Mouse (Mus musculus): ENCODE data around the gene Tmem14c. TPM values are rescaled to one million over a fixed set of nuclear protein-coding genes. Genes with fewer than 3 reads are reported as not detected.

Gene Tmem14c
- polyA plus RNA-seq, 1 experiment: 79.0 TPM

DNA sequence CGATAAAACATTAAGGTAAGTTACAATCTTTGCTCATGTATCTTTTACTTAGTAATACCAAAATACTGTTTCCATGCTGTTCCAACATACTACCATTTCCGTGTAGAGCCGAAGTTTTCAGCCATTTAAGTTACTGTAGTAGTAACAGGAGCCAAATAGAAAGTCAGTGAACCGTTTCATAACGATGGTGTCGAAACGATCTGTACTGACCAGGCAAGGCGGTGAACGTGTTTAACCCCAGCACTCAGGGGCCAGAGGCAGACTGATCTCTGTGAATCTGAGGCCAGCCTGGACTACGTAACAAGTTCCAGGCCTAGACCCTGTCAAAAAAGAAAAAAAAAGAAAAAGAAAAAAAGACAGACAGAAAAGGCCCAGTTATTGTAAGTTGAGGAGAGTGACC, 7.8 kb upstream of the Tmem14c start:
- TF ChIP-seq CTCF (IDR thresholded peaks at IDR 0.05; ENCODE audit: extremely low read depth, insufficient read length, insufficient replicate concordance, low read depth, low read length): no peak
- TF ChIP-seq POLR2A (IDR thresholded peaks at IDR 0.05; ENCODE audit: low read depth, low read length): no peak
- 95% methylated on average over 10 of the region's 10 CpGs for WGBS
- Histone ChIP-seq H3K36me3 (ENCODE audit: control insufficient read depth, insufficient read depth, low read length) (peaks cover 63% of the 10 kb centered on the region), H3K27ac (ENCODE audit: insufficient read depth, low read depth, low read length) (no peak overlapping the region), H3K4me3 (ENCODE audit: low read depth, low read length) (no peak overlapping the region), H3K27me3 (ENCODE audit: control insufficient read depth, insufficient read depth, low read length) (no peaks in the 10 kb centered on the region), H3K4me1 (ENCODE audit: control insufficient read depth, insufficient read depth, insufficient read length, low read length) (peaks cover 10% of the 10 kb centered on the region; the same call in 1 of the 2 replicates)

DNA sequence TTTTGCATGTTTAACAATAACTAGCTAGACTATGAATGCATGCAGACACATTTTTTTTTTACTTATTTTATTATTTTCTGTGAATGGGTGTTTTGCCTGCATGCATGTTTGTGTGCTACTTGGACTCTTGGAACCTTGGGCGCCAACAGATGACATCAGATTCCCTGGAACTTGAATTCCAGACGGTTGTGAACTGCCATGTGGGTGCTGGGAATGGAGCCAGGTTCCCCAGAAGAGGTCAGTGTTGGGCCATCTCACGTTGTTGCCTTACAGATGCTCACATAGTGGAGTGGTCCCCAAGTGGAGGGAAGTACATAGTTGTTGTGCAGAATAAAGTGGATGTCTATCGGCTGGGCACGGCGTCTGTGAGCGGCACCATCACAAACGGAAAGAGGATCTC, 7.1 kb upstream of the Tmem14c start:
- Histone ChIP-seq H3K36me3 (ENCODE audit: control insufficient read depth, insufficient read depth, low read length) (peaks cover 64% of the 10 kb centered on the region), H3K4me1 (ENCODE audit: control insufficient read depth, insufficient read depth, insufficient read length, low read length) (peaks cover 10% of the 10 kb centered on the region; the same call in 1 of the 2 replicates), H3K27ac (ENCODE audit: insufficient read depth, low read depth, low read length) (no peak overlapping the region), H3K27me3 (ENCODE audit: control insufficient read depth, insufficient read depth, low read length) (no peaks in the 10 kb centered on the region), H3K4me3 (ENCODE audit: low read depth, low read length) (no peak overlapping the region)
- 77% methylated on average over 8 of the region's 8 CpGs for WGBS
- TF ChIP-seq CTCF (IDR thresholded peaks at IDR 0.05; ENCODE audit: extremely low read depth, insufficient read length, insufficient replicate concordance, low read depth, low read length) (no peak), POLR2A (IDR thresholded peaks at IDR 0.05; ENCODE audit: low read depth, low read length) (no peak)

DNA sequence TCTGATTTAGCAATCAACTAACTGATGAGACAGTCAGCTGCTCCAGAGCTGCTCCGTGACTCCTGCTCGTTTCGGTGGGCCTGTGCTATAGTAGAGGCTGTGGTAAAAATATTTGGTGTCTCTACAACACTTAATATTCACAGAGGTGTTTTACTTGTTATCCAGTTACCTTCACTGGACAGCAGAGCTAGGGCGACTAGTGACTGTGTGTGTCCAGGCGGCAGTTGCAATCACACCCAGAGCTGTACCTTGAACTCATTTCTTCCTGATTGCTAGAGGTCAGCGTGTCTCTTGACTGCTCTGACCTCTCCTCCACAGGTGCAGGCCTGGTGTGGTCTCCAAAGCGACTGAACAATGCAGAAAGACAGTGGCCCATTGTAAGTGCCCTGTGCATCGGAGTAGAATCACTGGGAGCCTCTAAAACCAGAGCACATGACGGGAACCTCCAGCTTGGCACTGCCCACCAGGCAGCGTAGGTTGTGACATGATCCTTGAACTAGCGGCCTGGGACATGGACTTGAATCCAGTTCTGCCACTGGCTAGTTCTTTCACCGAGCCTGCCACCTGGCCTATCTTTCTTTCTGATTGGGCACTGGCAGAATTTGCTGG, 809 bp downstream of the Tmem14c start:
- TF ChIP-seq POLR2A (IDR thresholded peaks at IDR 0.05; ENCODE audit: low read depth, low read length) (no peak; the same call in 1 of the 2 replicates), CTCF (IDR thresholded peaks at IDR 0.05; ENCODE audit: extremely low read depth, insufficient read length, insufficient replicate concordance, low read depth, low read length) (no peak)
- H3K4me3 ChIP-seq (ENCODE audit: low read depth, low read length): peak overlapping the region; percentile 93
- no peaks in the 10 kb centered on the region for H3K27me3 ChIP-seq (ENCODE audit: control insufficient read depth, insufficient read depth, low read length)
- peaks cover 9% of the 10 kb centered on the region for H3K4me1 ChIP-seq (ENCODE audit: control insufficient read depth, insufficient read depth, insufficient read length, low read length)
- H3K36me3 ChIP-seq (ENCODE audit: control insufficient read depth, insufficient read depth, low read length): peaks cover 44% of the 10 kb centered on the region
- WGBS: 13% methylated on average over 12 of the region's 12 CpGs
- H3K27ac ChIP-seq (ENCODE audit: insufficient read depth, low read depth, low read length): peak overlapping the region; percentile 96

DNA sequence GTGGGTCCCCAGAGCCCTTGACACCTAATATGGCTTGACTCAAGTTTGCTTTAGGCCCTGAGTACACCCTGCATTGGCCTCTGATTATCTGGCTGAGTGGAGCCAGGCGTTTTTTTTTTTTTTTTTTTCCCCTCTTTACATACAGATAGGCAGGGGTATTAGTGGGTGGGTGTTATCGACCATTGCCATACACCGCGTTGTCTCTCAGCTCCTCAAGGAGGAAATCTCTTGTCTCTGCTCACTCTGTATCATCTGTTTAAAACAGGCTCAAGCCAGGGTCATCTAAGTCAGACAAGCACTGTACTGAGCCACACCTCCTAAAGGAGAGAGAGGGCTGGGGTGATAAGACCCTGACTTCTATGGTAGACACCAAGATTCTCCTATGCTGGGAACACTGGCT, 1.7 kb downstream of the Tmem14c start:
- no peaks in the 10 kb centered on the region for H3K27me3 ChIP-seq (ENCODE audit: control insufficient read depth, insufficient read depth, low read length)
- no peak for TF ChIP-seq CTCF (IDR thresholded peaks at IDR 0.05; ENCODE audit: extremely low read depth, insufficient read length, insufficient replicate concordance, low read depth, low read length)
- no peak for TF ChIP-seq POLR2A (IDR thresholded peaks at IDR 0.05; ENCODE audit: low read depth, low read length)
- 69% methylated on average over 4 of the region's 4 CpGs for WGBS
- peaks cover 9% of the 10 kb centered on the region for H3K4me1 ChIP-seq (ENCODE audit: control insufficient read depth, insufficient read depth, insufficient read length, low read length)
- no peak overlapping the region for H3K27ac ChIP-seq (ENCODE audit: insufficient read depth, low read depth, low read length)
- peaks cover 44% of the 10 kb centered on the region for H3K36me3 ChIP-seq (ENCODE audit: control insufficient read depth, insufficient read depth, low read length)
- H3K4me3 ChIP-seq (ENCODE audit: low read depth, low read length): no peak overlapping the region

DNA sequence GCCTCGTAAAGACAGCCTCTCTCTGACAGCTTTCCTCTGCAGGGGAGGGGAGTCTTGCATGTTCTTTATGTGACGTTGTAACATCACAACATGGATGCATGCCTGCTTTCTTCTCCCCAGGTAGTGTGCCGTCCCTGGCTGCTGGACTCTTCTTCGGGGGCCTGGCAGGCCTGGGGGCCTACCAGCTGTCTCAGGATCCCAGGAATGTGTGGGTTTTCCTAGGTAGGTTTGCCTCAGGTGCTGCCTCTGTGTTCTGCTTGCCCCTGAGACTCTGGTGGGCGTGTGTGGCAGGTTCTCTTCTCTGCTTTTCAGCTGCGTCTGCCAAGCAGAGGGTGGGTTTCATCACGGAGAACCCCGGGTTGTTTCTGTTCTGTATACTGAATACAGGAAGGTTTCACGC, 2.1 kb downstream of the Tmem14c start:
- H3K4me1 ChIP-seq (ENCODE audit: control insufficient read depth, insufficient read depth, insufficient read length, low read length): peaks cover 9% of the 10 kb centered on the region
- 95% methylated on average over 9 of the region's 9 CpGs for WGBS
- H3K27me3 ChIP-seq (ENCODE audit: control insufficient read depth, insufficient read depth, low read length): no peaks in the 10 kb centered on the region
- H3K27ac ChIP-seq (ENCODE audit: insufficient read depth, low read depth, low read length): no peak overlapping the region
- H3K36me3 ChIP-seq (ENCODE audit: control insufficient read depth, insufficient read depth, low read length): peaks cover 42% of the 10 kb centered on the region
- TF ChIP-seq POLR2A (IDR thresholded peaks at IDR 0.05; ENCODE audit: low read depth, low read length) (no peak), CTCF (IDR thresholded peaks at IDR 0.05; ENCODE audit: extremely low read depth, insufficient read length, insufficient replicate concordance, low read depth, low read length) (no peak)
- H3K4me3 ChIP-seq (ENCODE audit: low read depth, low read length): no peak overlapping the region

DNA sequence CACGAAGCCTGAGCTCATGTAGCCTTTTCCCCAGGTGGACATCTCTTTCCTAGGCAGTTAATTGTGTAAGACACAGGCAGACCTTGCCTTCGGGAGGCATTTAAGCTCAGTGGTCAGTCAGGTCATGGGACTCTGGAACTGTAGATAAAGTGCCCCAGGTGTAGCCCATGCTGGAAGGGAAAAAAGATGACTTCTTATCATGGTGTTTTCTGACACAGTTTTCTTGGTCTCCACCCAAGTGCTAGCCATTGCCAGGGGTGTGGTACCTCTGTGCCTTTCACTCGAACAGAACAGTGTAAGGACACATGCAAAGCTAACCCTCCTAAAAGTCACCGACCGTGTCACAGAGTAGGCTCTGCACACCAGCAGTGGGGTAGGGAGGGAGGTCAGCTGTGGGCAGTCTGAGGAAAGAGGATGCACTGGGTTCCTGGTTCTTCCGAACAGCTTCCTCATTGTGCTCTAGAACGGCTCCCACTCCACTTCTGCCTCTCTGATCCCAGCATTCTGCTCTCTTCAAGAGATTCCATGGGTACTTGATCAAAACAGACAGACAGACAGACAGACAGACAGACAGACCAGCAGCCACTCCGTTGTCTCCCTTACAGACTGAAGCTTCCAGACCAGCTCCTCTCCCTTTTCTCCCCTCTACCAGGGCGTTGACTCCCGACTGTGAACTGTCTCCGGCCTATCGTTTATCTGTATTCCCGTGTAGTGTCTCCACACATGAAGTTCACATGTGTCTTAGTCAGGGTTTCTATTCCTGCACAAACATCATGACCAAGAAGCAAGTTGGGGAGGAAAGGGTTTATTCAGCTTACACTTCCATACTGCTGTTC, 2.9 kb downstream of the Tmem14c start:
- Histone ChIP-seq H3K27ac (ENCODE audit: insufficient read depth, low read depth, low read length) (no peak overlapping the region), H3K4me1 (ENCODE audit: control insufficient read depth, insufficient read depth, insufficient read length, low read length) (peaks cover 9% of the 10 kb centered on the region), H3K4me3 (ENCODE audit: low read depth, low read length) (no peak overlapping the region), H3K36me3 (ENCODE audit: control insufficient read depth, insufficient read depth, low read length) (peaks cover 41% of the 10 kb centered on the region), H3K27me3 (ENCODE audit: control insufficient read depth, insufficient read depth, low read length) (no peaks in the 10 kb centered on the region)
- 83% methylated on average over 13 of the region's 13 CpGs for WGBS
- no peak for TF ChIP-seq CTCF (IDR thresholded peaks at IDR 0.05; ENCODE audit: extremely low read depth, insufficient read length, insufficient replicate concordance, low read depth, low read length)
- TF ChIP-seq POLR2A (IDR thresholded peaks at IDR 0.05; ENCODE audit: low read depth, low read length): no peak

DNA sequence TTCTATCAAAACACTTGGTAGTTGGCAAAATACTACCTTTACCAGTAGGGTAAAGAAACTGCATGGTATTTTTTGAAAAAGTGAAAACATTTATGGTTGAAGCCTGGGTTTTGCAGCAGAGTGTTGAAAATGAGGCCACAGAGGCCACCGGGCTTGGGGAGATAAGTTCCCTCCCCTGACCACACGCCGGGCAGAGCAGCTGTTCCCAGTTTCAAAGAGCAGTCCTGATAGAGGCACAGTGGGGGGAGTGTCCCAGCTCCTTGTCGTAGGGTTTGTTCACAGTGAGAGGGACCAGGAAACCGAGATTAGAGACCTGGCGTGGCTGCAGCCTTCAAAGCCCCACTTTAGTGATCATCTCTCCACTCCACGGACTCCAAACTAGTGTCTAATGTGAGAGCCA, 4.4 kb downstream of the Tmem14c start:
- no peak for TF ChIP-seq POLR2A (IDR thresholded peaks at IDR 0.05; ENCODE audit: low read depth, low read length)
- no peak for TF ChIP-seq CTCF (IDR thresholded peaks at IDR 0.05; ENCODE audit: extremely low read depth, insufficient read length, insufficient replicate concordance, low read depth, low read length)
- Histone ChIP-seq H3K27ac (ENCODE audit: insufficient read depth, low read depth, low read length) (no peak overlapping the region), H3K4me3 (ENCODE audit: low read depth, low read length) (no peak overlapping the region), H3K27me3 (ENCODE audit: control insufficient read depth, insufficient read depth, low read length) (no peaks in the 10 kb centered on the region), H3K4me1 (ENCODE audit: control insufficient read depth, insufficient read depth, insufficient read length, low read length) (peaks cover 9% of the 10 kb centered on the region), H3K36me3 (ENCODE audit: control insufficient read depth, insufficient read depth, low read length) (peaks cover 40% of the 10 kb centered on the region)
- WGBS: 49% methylated on average over 7 of the region's 7 CpGs

Data from small intestine, adult 2 months (tissue).